Mouse (Mus musculus) midbrain, postnatal 0 days (tissue): Measurements from ENCODE around the gene Ufd1. TPM values are rescaled to one million over a fixed set of nuclear protein-coding genes. Genes with fewer than 3 reads are reported as not detected.

Experiments
- ATAC-seq: fragments of 200-750 bp; cut with Nextera tagmentation; 2 replicates; pipeline ENCODE4 v1.8.0; 2017; ENCODE audit warnings: moderate number of reproducible peaks, mild to moderate bottlenecking, moderate TSS enrichment, moderate library complexity; ENCODE audit not compliant: low FRiP score
- DNase-seq: peaks from one replicate; pipeline ENCODE4 v3.0.0-alpha.2; 2015; ENCODE audit warnings: low spot score
- H3K27ac ChIP-seq: fragments of 300-500 bp; sonication (generic); 2 replicates; pipeline ENCODE4 v1.5.1; 2014; ENCODE audit warnings: low read depth, mild to moderate bottlenecking, low read length, mixed read lengths
- H3K27me3 ChIP-seq: fragments of 300-500 bp; sonication (generic); 2 replicates; pipeline ENCODE4 v1.6.1; 2014; ENCODE audit warnings: low read length, control low read depth, mixed read lengths; ENCODE audit not compliant: insufficient read depth
- H3K36me3 ChIP-seq: fragments of 300-500 bp; sonication (generic); 2 replicates; pipeline ENCODE4 v1.6.1; 2014; ENCODE audit warnings: low read length, control low read depth, mixed read lengths; ENCODE audit not compliant: insufficient read depth
- H3K4me1 ChIP-seq: fragments of 300-500 bp; sonication (generic); 2 replicates; pipeline ENCODE4 v1.6.1; 2014; ENCODE audit warnings: mild to moderate bottlenecking, control low read depth, antibody characterized with exemption, low read length, mixed read lengths; ENCODE audit not compliant: insufficient read depth
- H3K4me2 ChIP-seq: fragments of 300-500 bp; sonication (generic); 2 replicates; pipeline ENCODE4 v1.6.1; 2014; ENCODE audit warnings: low read depth, mild to moderate bottlenecking, low read length, mixed read lengths; ENCODE audit not compliant: poor library complexity, severe bottlenecking
- H3K4me3 ChIP-seq: fragments of 300-500 bp; sonication (generic); 2 replicates; pipeline ENCODE4 v1.5.1; 2014; ENCODE audit warnings: low read depth, mild to moderate bottlenecking, low read length, moderate library complexity
- H3K9ac ChIP-seq: fragments of 300-500 bp; sonication (generic); replicated peaks from 2 replicates; pipeline ENCODE4 v1.6.1; 2014; ENCODE audit warnings: mild to moderate bottlenecking, low read length, moderate library complexity, mixed read lengths; ENCODE audit not compliant: poor library complexity, severe bottlenecking
- H3K9me3 ChIP-seq: fragments of 300-500 bp; sonication (generic); 2 replicates; pipeline ENCODE4 v1.6.1; 2016; ENCODE audit warnings: low read length, control low read depth
- CTCF ChIP-seq: IDR thresholded peaks from 2 replicates; pipeline ENCODE4 v1.5.1; 2016; ENCODE audit warnings: antibody characterized with exemption, mild to moderate bottlenecking
- WGBS: fragments of 180-500 bp; shearing (Covaris S2); extraction: QIAGEN DNeasy Blood & Tissue Kit; methylation state at CpG from one replicate; pipeline ENCODE4 v1.1.7; 2014; 5-methylcytosine and 5-hydroxymethylcytosine counted together
- polyA plus RNA-seq: library from polyadenylated mRNA; unstranded; fragments of >200 nt; fragmentation: Nextera tagmentation; extraction: Ambion mirVana; gene quantifications from 2 replicates; pipeline ENCODE4 v1.2.1, GENCODE M21; 2015
- total RNA-seq: library from RNA; depleted of rRNA; stranded (reverse); fragments of >200 nt; gene quantifications from 2 replicates; pipeline ENCODE4 v1.2.3, GENCODE M21; 2014

The Ufd1 gene
- total and polyA plus RNA-seq, 2 experiments from 2014 or later = 60.9 to 116 TPM

- no peak for DNase-seq
- no peak overlapping the region for H3K9ac ChIP-seq
- no peak overlapping the region for H3K4me2 ChIP-seq
- no peaks in the 10 kb centered on the region for H3K36me3 ChIP-seq
- no peaks in the 10 kb centered on the region for H3K27me3 ChIP-seq
- TF ChIP-seq CTCF = no peak
- H3K4me1 ChIP-seq = no peaks in the 10 kb centered on the region
- no peak for ATAC-seq
- H3K4me3 ChIP-seq = no peak overlapping the region
- H3K9me3 ChIP-seq = no peaks in the 10 kb centered on the region
- 90% methylated on average over 5 of the region's 5 CpGs for WGBS
- H3K27ac ChIP-seq = no peak overlapping the region
Measured at GRCm38 (mm10) chr16:18798151-18798550, 13.4 kb upstream of the Ufd1 start.

- Histone ChIP-seq H3K27me3 (no peaks in the 10 kb centered on the region), H3K4me2 (no peak overlapping the region), H3K9me3 (no peaks in the 10 kb centered on the region), H3K4me3 (no peak overlapping the region), H3K36me3 (no peaks in the 10 kb centered on the region), H3K9ac (no peak overlapping the region), H3K27ac (no peak overlapping the region), H3K4me1 (no peaks in the 10 kb centered on the region)
- WGBS = 48% methylated on average over 2 of the region's 2 CpGs
- peak; percentile 91 for TF ChIP-seq CTCF
- ATAC-seq (peak; percentile 42; the same call in 1 of the 2 replicates), DNase-seq (peak; percentile 70)
Measured at GRCm38 (mm10) chr16:18798841-18799240, 12.7 kb upstream of the Ufd1 start.

DNA sequence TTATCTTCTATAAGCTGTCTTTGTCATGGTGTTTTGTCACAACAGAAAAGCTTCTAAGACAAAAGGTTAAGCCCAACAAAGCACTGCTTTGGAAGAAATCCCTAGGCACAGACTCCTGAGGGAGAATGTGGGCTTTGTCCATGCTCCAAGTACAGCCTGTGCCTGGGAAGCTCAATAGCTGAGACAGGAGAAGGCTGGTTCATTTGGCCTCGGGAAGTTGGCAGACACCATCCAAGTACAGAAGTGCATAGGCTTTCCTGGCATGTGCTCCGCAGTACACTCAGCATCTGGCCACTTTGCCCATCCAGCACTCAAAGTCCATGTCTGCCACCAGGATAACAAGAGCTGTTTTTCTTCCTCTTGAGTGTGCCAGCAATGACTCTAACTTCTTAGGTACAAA lies 5.8 kb upstream of the Ufd1 start:
- 91% methylated on average over 2 of the region's 2 CpGs for WGBS
- Histone ChIP-seq H3K27ac (no peak overlapping the region), H3K4me2 (no peak overlapping the region), H3K4me1 (no peaks in the 10 kb centered on the region), H3K27me3 (no peaks in the 10 kb centered on the region), H3K9ac (no peak overlapping the region), H3K9me3 (no peaks in the 10 kb centered on the region), H3K4me3 (no peak overlapping the region), H3K36me3 (no peaks in the 10 kb centered on the region)
- no peak for TF ChIP-seq CTCF
- ATAC-seq (no peak), DNase-seq (peak; percentile 36)

DNA sequence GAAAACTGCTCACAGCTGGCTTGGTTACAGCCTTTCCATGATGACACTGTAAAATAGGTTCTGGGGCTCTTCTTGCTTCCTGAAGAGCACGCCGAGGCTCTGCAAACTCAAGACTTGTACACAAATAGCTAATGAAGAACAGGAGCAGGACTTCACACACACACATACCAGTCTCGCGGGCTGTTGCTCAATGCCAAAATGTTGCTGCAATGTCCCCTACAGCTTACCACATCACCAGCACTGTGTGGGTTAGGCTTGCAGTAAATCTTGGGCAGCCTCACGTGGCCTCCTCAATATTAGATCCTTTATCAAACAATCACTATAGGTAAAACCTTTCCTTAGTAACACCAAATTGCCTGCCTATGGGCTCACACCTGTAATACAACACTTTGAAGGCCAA lies 2.6 kb upstream of the Ufd1 start:
- Histone ChIP-seq H3K9ac (no peak overlapping the region), H3K36me3 (no peaks in the 10 kb centered on the region), H3K27ac (no peak overlapping the region), H3K27me3 (no peaks in the 10 kb centered on the region), H3K4me2 (no peak overlapping the region), H3K9me3 (no peaks in the 10 kb centered on the region), H3K4me1 (peaks cover 10% of the 10 kb centered on the region), H3K4me3 (no peak overlapping the region)
- no peak for TF ChIP-seq CTCF
- ATAC-seq = no peak
- WGBS = 94% methylated on average over 5 of the region's 5 CpGs
- no peak for DNase-seq

- no peaks in the 10 kb centered on the region for H3K27me3 ChIP-seq
- H3K4me3 ChIP-seq = peak overlapping the region; percentile 87
- no peaks in the 10 kb centered on the region for H3K9me3 ChIP-seq
- TF ChIP-seq CTCF = no peak
- peak overlapping the region; percentile 88 for H3K4me2 ChIP-seq
- H3K36me3 ChIP-seq = peaks cover 8% of the 10 kb centered on the region; the same call in 1 of the 2 replicates
- DNase-seq (no peak), ATAC-seq (peak; percentile 4; the same call in 1 of the 2 replicates)
- WGBS = 8% methylated on average over 5 of the region's 5 CpGs
- H3K27ac ChIP-seq = no peak overlapping the region
- no peak overlapping the region for H3K9ac ChIP-seq
- H3K4me1 ChIP-seq = peaks cover 10% of the 10 kb centered on the region
Measured at GRCm38 (mm10) chr16:18811032-18811431, 547 bp upstream of the Ufd1 start.

- no peaks in the 10 kb centered on the region for H3K9me3 ChIP-seq
- WGBS = 2% methylated on average over 31 of the region's 31 CpGs
- peak overlapping the region; percentile 65 for H3K27ac ChIP-seq
- ATAC-seq (no peak), DNase-seq (no peak)
- peaks cover 20% of the 10 kb centered on the region; the same call in 1 of the 2 replicates for H3K36me3 ChIP-seq
- H3K9ac ChIP-seq = peak overlapping the region; percentile 83
- peak overlapping the region; percentile 87 for H3K4me3 ChIP-seq
- H3K4me1 ChIP-seq = peaks cover 10% of the 10 kb centered on the region
- peak overlapping the region; percentile 88 for H3K4me2 ChIP-seq
- no peaks in the 10 kb centered on the region for H3K27me3 ChIP-seq
- TF ChIP-seq CTCF = no peak
Measured at GRCm38 (mm10) chr16:18812385-18812910, 869 bp downstream of the Ufd1 start.
